Mouse (Mus musculus) cerebellum, adult 18-20 months (tissue): ENCODE measurements around the gene Stag1.

Source experiments
- DNase-seq, 2 experiments: peaks; one replicate each; pipeline ENCODE4 v3.0.0; 2021

Stag1 gene

DNA sequence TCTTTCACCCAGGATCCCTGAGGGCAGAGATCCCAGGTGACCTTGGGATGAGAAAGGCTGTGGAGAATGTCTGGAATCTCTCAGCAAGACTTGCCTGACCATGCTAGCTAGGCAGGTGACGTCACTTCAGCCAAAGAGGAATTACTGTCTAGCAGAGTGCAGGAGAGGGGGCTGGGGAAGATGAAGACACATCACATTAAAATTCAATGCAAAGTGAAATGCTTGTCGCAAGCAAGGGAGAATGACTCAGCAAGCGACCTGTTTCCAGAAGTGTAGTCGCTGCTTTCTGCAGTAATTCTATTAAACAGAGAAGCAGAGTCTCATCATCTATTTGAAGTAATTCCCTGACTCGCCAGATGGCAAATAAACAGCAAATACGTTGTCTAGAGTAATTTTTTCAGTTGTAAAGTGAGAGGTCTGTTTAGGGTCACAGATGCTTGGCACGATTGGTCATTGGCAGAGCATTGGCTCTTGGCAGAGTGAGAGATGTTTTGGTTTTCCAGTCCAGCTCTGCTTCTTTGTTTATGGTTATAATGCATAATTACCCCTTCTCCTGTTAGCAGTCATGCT is 8.5 kb downstream of the Stag1 start:
- no peak for DNase-seq

DNA sequence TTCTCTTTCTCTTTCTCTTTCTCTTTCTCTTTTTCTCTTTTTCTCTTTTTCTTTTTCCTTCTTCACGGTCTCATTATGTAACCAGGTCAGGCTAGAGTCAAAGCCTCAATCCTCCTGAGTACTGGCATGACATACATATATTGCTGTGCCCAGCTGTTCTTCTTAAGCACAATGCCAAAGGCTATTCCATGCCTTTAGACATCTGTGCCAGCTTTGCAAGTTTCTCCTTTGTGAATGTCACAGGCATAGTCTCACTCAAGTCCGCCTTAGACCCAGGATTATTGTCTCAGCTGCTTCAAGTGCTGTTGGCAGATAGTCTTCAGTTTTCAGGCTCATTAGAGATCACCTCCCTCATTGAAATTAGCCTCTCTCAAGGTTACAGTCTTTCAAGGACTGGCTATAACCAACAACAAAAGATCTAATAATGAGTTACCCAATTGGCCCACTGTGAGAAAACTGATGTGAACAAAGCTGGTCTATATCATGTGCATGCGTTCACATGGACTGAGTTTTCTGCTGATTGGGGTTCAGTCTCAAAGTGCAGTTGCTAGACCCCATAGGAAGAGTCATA is 16.0 kb downstream of the Stag1 start:
- no peak for DNase-seq

- peak; percentile 42 to 65 for DNase-seq
These were observed 19.3 kb downstream of the Stag1 start for GRCm38 (mm10) chr9:100616947-100617346.

GRCm38 (mm10) chr9:100626258-100626657 is 28.7 kb downstream of the Stag1 start:
- DNase-seq, result no peak

DNA sequence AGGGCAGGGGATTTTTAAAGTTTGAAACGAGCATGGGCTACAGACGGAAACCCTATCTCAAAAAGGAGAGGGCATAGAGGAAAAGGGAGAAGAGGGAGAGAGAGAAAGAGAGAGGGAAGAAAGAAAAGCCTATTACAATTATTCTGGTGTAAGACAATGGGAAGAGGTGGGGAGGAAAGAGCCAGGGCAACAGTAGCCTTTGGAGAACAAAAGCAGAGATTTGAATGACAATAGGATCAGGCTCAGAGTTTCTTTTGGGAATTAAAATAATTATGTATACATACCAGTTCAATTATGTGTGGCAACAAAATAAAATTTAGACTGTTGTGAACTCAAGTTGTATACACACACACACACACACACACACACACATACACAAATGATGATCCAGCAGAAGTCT is 43.2 kb downstream of the Stag1 start:
- no peak for DNase-seq

DNA sequence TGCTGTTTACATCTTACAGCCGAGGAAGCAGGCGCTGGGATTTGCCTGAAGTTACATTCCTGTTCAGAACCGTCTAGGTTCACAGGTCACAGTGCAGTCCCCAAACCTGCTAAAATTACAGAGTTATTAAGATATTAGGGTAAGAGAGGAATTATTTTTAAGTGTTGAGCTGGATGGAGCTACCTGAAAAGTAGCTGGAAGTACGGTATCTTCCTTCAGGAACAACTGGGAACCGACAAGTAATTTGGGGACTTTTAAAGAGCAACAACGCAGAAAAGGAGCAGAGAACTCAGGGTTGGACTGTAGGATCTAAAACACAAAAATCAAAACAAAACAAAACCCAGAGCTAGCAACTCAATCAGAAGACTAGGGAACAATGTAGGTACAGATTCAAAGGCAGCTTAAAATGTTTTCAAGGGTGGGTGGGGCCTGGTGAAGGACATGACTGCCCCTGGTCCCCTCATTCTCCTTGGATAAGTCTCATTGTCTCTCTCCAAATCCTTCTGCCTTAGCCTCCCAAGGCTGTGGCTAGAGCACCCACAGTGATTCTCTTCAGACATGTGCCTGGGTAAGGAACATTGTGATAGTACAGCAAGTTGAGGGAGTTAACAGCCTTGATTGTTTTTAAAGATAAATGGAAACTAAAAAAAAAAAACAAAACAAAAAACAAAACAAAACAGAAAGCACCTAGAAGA is 43.9 kb downstream of the Stag1 start:
- peak in 1 of 2 experiments; percentile 8 for DNase-seq

GRCm38 (mm10) chr9:100642186-100642839 is 44.7 kb downstream of the Stag1 start:
- DNase-seq, result peak; percentile 23 to 41

DNA sequence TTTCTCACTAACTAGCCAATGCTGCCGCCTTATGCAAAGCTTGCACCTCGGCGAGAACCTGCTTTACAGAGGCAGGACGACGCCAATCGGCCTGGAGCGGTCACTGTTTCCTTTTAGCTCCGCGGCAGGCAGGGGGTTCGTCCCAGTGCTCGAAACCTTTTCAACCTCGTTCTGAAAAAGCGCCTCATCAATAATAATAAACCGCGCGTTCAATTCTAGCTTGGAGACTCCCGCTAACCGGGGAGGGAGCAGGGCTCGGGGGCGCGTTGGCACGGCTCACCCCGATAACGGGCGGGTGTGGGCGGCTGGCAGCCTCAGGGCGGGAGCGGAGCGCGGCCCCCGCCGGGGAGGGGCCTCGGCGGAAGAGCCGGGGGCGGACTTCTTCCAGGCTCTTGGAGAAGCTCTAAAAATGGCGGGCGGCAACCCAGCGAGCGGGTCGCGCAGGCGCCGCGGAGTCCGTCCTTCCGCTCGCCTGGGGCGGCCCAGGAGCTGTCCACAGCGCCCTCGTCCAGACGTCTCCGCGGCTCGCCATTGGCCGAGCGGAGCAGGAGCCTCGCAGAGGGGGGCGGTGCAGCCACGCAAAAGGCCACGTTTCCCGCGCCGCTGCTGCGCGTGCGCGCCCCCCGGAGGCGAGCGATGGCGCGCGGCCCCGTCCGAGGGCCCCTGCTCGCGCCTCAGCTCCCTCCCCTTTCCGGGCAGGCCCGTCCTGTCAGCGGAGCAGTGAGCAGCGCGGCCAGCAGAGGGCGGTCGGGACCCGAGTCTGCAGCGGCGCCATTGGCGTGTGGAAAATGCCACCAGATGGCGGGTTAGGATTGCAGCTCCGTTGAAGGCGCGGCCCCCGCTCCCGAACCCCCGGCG is 45.5 kb downstream of the Stag1 start:
- peak; percentile 98 to 100 for DNase-seq

- DNase-seq, result peak; percentile 62 to 81
These were observed 46.6 kb downstream of the Stag1 start for GRCm38 (mm10) chr9:100644071-100644771.

DNA sequence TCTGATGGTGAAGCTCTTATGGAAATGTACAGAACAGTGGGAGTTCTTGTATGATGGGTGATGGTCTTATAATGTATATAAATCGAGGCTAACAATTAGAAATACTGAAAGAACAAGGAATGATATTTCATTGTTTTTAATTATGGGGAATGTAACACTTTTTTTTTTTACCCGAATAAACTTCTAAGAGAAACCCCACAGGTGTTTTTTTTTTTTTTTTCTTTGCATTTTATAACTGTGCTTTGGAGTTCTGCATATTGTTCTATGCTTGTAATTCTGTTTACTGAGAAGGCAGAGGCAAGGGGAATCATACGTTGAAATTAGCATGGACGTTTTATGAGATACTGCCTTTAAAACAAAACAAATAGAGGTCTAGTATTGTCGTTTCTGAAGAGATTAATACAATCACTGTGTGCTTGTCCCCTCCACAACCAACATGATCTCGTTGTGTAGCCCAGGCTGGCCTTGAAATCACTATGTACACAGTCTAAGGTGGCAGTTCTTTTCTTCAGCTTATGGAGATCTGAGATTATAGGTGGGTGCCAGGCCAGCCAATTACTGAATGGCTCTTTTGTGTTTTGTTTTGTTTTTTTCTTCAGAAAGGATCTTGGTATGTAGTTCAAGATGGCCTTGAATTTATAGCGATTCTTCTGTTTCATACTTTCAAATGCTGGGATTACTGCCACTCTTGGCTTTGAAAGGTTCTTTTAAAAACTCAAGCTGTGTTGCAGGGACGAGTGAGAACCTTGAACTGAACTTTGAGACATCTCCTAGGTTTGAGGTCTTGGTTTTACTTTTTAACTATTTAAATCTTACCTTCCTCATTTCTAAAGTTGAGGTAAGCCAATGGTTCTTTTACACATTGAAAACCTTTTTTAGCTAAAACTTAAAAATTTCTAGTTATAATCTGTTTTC is 47.7 kb downstream of the Stag1 start:
- no peak for DNase-seq

DNA sequence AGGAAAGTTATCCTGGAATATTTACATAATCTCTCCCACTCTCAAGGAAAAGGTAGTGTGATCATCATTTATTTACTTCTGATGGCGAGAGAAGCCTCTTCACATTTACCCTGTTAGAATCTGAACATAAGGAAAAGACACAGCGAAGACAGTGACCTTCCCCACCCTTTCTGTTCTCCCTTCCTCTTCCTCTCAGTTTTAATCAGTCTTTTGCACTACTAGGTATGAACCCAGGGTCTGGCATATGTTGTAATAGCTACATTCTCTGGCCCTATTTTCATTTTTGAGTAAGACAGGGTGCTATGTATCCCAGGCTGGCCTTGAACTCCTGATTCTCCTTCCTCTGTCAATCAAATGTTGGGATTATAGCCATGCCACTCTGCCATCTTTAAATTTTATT is 48.7 kb downstream of the Stag1 start:
- no peak for DNase-seq

DNA sequence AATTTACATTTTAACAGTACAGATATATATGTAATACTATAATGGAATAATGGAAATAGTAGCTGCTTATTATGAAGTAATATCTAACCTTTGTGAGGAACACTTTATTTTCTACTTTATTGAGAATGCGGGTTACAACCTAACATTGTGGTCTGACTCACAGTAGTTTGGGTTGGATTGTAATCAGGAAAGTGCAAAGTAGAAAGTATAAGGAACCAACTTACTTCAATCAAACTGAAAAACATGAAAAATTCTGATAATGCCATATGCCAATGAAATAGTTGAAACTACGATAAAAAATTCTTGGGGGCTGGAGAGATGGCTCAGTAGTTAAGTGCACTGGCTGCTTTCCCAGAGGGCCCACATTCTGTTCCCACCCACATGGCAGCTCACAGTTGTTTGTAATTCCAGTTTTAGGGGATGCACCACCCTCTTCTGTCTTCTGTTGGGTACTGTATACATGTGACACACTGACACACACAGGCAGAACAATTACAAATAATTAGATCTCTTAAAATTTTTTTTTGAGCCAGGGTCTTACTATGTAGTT is 50.3 kb downstream of the Stag1 start:
- no peak for DNase-seq

DNA sequence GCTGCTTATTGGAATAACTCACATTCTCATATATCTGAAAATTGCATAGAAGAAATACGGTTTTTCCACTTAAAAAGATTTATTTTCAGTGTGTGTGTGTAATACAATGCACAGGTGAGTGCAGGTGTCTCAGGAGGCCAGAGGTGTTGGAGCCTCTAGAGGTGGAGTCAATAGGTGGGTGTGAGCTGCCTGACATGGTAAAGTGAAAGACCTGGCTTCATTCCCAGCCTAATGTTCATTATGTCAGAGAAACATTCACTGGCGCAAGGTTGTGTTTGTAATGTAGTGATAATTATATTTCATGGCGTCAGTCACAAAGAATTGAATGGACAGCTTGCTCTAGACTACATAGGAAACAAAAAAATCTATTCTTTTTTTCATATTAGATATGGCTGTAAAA is 56.5 kb downstream of the Stag1 start:
- DNase-seq, result no peak

GRCm38 (mm10) chr9:100656058-100656457 is 58.5 kb downstream of the Stag1 start:
- DNase-seq, result no peak

- no peak for DNase-seq
These were observed 63.0 kb downstream of the Stag1 start for GRCm38 (mm10) chr9:100660587-100660986.

DNA sequence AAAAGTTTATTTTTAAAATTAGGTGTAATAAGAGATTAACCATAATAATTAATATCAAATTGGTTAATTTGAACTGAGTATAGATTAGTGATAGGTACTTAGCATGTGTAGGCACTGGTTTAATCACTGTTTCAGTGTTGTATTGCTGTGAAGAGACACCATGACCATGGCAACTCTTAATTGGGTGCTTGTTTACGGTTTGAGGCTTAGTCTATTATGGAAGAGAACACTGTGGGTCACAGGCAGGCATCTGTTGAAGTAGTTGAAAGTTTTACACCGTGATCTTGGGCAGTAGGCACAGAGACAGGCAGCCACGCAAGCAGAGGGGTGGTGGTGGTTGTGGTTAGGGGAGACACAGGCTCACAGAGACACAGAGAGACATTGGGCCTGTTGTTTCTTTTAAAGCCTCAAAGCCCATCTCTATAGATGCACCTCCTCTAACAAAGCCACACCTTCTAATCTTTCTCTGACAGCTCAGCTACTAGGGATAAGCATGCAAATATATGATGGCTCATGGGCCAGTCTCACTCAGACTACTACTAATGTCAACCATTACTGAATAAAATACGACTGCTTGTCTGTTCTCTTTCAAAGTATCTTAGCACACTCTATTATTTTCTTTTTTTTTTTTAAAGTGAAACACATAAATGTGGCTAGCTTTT is 66.0 kb downstream of the Stag1 start:
- DNase-seq, result no peak

DNA sequence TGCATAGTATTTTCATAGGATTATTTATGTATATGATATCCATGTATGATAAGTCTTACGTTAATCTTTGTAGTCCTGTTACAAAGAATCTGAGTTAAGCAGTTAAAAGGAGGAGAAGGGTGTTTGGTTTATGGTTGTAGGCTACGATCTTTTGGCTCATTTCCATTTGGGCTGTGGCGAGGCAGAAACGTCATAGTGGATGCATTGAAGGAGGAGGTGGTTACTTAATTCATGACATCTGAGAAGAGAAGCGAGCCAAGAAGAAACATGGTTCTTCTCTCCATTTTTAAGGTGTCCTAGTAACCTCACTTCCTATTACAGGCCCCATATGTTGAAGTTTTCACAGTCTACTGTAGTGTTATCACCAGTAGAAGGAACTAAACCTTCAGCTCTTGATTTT is 72.6 kb downstream of the Stag1 start:
- DNase-seq, result no peak

- no peak for DNase-seq
These were observed 81.4 kb downstream of the Stag1 start for GRCm38 (mm10) chr9:100679036-100679435.

- no peak for DNase-seq
These were observed 84.7 kb downstream of the Stag1 start for GRCm38 (mm10) chr9:100682285-100682684.

DNA sequence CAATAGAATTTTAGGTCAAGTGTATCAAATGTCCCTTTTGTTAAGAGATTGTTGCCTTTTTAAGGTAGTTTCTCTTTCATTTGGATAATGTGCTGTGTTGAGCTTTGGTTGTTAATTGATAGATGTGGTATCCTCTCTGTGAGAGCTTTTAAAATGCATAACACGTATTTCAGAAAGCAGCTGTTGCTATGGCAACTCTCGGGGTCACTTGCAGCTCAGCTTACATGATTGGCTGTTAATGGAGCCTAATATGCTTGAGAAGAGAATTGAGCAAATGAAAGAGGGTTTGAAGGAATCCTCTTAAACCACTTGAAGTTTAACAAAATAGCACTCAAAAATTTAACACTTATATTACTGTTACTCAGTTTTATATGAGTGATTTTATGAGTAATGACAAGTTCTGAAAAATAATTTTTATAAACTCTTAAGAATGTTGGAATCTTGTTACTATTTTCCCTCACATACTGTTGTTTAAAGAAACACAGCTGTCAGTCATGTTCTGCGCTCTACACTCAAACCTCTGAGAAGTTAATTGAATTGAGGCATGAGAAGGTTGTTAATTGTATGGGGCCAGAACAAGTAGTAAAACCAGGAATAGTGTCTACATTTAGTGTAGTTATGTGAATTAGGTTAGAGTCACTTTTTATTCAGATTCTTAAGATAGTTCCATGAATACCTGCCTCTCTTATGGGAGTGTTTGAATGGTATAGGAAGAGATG is 88.3 kb downstream of the Stag1 start:
- peak in 1 of 2 experiments; percentile 37 for DNase-seq
